Mouse (Mus musculus) frontal cortex, postnatal 36 days (tissue): ENCODE measurements at regions not wholly inside any gene's neighbourhood (a gene's known extent, or its start where the extent isn't known, plus 50 kb on each side); places are given as distances from the start of the nearest gene placed in this dataset.

Source experiments
- DNase-seq, 2 experiments: peaks; one replicate each; pipeline ENCODE4 v3.0.0; 2022; ENCODE audit warnings: low spot score in 2 of 2

DNA sequence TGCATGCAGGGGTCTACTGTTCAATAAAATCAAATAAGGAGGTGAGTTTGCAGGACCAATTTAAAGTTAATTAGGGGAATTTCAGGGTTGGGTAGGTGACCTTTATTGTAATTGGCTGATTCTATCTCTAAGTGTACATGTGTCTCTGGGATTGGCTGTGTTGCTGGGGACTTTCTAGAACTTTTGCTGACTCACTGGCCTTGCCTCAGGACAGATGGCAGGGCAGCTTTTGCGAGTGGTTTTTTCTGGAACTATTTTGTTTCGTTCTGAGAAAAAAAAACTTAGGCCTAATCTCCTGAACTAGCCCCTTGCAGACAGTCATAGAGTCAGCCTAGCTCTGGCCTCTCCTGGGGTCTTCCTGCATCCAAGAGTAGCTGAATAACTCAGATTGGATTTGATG lies 249.3 kb upstream of the Mdga2 start:
- no peak for DNase-seq

DNA sequence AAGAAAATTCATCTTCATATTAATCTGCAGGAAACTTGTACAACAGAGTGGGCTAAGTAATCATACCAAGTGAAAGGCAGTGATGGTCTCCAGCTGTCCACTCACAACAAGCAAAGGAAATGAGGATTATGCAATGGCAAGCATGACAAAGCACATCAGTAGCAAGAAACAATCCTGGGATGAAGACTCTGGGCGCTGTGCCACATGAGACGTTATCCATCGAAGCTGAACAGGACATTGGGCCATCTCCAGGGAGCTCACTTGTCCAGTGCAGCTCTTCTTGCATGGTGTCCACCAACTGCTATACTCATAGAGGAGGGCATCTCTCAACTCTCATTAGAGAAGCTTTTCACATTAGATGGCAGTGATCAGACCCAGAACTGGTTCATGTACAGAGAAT lies 248.7 kb upstream of the Mdga2 start:
- no peak for DNase-seq

DNA sequence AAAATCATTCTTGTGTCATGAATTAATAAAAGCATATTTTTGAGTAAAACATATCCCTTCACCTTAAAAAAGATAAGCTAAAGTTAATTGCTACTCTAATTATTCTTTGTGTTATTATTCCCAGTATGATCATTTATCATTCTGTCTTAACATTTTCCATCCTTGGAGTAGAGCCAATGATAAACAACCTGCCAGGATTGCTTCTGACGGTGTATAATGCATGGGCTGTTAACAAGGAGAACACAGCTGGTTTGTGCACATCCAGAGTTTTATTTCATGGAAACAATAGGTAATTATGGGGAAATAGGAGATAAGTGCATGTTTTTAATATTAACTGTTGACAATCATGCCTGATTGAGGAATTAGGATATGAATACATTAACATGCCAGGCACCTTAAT lies 226.8 kb upstream of the Mdga2 start:
- DNase-seq: no peak

DNA sequence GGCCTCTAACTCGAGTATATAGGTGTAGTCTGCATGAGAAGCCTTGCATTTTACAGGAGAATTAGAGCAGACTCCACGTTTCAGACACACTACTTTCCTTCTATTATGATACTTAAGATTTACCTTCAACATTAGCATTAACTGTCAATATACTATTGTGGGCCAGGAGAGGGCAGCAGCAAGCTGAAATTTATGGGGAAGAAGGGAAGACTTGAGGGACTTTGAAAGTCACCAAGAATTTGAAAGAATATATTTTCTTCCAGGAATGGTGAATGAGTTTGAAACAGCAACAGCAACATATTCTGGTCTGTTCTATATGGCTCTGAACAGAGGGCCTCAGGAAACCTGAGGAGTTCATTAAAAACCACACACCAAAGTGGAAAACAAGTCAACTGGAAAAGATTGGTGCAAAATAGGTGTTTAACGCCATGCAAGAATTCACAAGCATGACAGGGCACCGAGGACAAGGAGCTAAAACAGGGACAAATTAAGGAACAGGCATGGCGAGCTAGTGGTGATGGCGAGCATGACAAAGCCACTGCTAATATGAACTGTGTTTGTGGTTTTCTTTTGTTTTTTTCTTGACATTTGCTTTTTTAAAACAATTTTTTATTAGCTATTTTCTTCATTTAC lies 208.1 kb upstream of the Mdga2 start:
- DNase-seq: peak; percentile 36 to 51

DNA sequence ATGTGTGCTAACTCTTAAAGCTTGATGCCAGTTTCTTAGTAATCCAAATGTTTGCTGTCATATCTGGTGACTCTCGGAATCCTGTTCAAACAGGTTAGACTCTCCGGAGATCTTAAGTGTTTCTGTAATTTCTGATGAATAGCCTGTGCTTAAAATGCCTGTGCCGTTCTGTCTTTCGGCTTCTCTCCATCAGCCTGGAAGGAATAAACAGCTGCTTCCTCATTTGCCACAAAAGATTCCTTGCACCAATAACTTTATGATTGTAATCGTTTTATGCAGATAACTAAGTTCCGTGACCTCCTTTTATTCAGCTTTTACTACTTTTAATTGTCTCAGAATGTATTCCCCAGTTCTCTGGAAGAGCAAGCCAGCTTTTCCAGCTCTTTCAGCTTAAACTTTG lies 204.5 kb upstream of the Mdga2 start:
- no peak for DNase-seq

DNA sequence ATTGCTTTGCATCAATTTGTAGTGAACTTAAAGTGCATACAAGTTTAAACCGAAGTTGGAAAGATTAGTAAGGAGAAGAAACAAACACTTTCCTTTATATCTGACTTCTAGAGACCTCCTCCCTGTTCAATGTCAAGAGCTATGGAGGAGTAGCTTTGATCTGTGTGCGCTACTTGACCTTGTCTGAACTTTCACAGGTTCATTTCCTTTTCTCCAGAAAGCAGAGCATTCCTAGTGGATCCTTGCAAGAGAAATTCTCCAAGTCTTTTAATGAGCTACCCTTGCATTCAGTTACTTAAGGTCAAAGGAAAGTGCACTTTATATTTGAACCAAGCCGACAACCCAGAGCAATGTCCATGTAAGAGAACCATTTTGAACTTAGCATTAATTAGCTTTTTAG lies 177.2 kb upstream of the Mdga2 start:
- DNase-seq: no peak

DNA sequence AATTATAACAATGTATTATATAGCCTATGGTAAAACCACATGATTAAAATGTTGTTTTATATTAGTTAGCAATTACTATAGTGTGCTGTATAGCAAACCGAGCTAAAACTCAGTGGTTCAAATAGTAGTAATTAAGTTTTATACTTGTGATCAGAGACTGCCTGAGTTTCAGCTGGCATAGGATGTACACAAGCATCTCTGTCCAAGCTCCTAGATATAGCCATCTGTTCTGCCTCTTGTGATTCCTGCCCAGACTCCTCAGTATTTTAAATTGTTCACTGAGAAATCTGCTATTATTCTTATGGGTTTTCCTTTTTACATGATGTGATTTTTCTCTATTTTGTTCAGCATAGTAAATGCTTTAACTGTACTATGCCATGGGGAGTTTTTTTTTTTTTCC lies 152.2 kb upstream of the Mdga2 start:
- no peak for DNase-seq

DNA sequence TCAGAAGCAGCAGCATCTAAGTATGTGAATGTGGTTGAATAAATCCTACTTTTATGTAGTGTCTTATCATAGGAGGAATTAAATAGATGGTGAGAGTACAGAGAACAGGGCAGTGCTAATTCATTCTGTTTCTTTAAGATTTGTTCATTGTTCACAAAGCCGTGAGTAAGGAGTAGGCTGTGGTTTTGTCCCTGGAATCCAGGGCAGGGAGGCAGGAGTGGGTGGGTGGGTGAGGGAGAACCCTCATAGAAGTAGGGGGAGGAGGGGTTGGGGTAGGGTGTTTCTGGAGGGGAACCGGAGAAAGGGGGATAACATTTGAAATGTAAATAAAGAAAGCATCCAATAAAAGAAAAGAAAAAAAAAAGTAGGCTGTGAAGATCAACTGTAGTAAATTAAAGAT lies 126.2 kb upstream of the Mdga2 start:
- no peak for DNase-seq

DNA sequence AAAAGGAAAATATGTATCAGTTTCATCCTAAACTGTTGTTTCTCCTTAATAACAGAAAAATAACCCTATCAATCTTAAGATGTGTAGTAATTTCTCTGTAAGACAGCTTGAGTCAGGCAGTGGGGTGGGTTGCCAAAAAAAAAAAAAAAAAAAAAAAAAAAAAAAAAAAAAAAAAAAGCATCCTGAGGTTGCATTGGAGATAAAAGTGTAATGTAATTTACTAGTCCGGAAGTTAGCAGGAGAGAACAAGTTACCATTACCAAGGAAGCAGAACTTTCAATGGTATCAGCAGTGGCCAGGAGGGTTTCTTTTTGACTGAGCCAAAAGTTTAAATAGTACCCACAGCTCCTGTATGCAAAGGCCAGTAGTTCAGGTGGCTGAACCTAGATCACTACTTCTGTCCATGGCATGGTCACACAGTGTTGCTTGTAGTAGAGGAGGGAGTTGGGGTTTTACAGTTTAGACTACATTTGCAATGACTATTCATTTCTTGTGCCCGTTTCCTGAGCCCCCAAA lies 110.2 kb upstream of the Mdga2 start:
- no peak for DNase-seq

DNA sequence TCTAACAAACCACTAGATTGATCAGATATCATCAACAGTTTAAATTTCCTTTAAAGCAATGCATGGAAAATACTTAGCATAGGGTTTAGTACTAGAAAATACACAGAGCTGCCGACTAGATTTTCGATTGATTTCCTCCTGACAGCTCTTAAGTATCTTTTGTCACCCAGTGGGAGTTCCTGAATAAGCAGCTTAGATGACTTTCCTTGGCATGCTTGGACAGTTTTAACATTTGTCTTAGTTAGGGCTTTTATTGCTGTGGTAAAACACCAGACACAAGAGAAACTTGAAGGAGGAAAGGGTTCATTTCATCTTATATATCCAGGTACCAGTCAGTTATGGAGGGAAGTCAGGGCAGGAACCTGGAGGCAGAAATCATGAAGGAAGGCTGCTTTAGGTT lies 104.0 kb upstream of the Mdga2 start:
- DNase-seq: no peak

DNA sequence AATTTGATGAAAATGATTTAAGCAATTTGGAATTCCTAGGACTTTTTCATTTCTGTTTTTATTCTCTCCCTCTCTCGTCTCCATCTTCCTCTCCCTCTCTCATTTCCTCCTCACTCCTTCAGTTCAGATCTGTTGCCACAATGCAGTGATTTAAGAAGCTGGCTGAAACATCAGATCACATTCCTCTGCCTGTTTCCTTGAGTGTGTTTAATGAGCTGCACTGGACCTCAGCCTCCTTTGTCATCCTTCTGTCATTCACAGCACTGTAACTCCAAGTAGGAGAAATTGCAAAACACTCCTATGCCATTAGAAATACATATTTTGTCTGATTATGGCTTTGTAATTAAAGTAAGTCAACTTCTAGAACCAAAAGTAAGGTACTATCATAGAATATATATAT lies 103.5 kb upstream of the Mdga2 start:
- no peak for DNase-seq

DNA sequence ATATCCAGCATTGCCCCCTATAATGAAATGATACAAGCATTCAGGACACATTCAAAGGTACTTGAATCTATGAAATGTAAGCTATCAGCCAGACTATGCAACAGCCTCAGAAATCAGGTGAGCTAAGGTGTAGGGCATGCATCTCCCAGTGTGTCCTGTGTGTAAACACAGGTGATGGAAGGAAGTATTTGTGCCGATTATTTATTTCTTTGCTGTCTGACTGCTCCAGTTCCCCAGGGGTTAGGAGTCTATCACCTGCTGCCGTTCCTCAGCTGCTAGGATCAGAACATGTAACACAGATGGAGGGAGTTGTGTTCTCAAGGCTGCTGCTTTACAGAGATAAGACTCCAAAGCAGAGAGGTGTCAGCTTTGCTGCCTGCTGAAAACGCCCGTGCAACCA lies 103.0 kb upstream of the Mdga2 start:
- no peak for DNase-seq

DNA sequence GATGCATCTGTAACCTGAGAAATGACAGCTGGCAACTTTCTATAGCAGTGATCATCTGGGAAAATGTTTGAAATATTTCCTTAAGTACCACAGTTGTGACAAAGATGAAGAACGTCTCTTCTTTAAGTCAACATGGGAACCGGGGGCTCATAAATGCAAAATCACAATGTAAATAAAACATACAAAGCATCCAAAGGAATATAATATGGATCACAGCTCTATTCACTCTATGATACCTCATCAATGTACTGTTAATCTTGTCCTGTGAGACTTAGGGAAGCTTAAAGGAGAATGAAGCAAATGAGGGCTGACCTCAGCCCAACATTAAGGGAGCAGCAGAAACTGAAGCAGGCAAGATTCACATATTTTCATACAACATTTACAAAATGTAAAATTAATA lies 96.3 kb upstream of the Mdga2 start:
- DNase-seq: no peak

DNA sequence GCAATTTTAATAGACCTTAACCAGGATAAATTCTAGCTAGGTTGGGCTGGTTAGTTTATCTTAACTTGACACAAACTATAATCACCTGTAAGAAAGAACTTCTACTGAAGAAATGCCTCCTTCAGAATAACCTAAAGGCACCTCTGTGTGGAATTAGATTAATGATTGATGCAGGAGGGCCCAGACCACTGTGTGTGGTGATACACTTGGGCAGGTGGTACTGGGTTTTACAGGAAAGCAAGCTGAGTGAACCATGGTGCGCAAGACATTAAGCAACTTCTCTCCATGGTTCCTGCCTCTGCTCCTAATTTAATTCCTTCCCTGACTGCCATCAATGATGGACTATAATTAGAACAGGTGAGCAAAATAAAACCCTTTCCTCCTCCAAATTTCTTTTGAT lies 77.9 kb upstream of the Mdga2 start:
- DNase-seq: no peak

DNA sequence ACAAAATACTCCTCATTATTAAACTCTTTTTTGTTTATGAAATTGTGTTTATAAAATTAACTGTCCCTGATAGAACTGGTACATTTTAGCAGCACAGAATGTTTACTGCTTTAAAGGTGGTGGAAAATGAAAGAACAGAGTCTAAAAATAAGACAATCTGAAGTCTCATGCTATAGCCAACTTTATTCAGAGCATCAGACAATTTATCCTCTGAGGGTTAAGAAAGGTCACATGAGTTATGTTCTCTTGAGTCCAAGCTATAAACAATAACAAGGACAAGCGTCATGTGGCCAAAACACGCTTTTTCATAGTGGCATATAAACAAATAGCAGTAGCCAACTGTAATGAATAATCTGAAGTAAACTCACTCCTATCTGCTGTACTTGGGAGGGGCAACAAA lies 67.7 kb upstream of the Mdga2 start:
- DNase-seq: no peak

DNA sequence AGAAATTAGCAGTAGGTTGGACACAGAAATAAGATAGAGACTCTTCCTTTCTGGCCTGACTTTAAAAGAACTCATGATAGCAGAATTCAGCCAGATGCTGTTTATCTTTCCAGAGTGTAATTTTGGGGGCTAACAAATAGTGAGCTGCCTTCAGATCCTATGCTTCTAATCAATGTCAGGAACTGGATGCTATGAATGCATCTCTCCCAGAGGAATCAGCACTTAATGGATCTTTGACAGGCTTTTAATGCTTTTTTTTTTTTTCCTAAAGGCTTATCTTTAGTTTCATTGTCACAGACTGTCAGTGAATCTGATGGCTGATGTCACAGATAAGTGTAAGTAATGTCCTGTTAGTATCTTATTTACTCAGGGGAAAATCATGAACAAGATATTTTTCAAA lies 50.5 kb upstream of the Mdga2 start:
- DNase-seq: no peak

DNA sequence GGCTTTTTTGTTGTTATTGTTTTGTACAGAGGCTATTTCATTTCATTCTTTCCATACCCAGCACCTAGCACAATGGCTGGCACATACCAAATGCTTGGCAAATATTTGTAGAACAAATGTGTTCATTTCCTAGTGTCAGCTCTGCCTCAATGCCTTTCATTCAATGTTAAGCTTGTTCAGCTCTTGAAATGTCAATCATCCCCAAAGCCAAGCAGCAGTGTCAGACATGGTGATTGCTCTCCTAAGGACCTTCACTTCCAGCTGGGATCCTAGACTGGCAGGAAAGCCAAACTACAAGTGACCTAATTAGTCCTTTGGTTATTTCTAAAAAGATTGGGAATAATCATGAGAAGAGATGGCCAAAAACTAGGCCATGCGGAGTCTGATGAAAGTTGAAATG lies 50.0 kb upstream of the Mdga2 start:
- no peak for DNase-seq
